Mouse (Mus musculus): ENCODE results near the gene Loxl1.

DNA sequence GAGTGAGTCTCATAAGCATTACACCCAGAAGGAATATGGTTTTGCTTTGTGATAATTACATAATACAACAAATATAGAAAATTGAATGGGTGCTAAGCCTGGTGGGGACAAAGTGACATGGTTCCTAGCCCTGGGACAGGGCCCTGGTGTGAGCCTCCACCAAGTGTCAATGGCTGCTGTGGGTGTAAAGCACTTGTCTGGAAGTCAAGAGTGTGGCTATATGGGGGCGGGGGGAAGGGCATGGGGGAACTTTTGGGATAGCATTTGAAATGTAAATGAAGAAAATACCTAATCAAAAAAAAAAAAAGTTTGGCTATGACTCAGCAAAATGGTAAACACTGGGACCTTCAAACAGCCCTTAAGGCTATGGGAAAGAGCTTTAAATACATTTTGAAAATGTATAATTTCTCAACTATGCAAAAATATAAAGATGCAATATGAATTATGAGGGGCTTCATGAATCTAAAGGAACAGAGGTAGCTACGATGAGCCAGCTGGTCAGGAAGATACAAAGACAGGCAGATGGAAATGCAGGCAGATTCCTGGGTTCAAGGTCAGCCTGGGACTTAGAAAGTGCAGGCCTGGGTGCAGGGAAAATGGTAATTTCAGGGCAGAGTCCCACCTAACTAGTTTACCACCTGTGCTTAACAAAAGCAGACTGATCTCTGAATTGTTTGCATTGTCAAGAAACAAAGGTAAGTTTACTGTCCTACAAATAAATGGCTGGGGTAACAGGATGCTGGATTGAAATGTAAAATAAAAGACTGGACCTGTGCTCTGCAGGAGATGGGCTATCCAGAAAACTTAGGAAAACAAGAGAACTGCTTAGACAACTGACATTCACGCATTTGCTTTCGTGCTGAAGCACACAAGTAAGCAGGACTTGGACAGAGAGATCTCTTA lies 33.9 kb downstream of the Loxl1 start:
- TF ChIP-seq MAFK (IDR thresholded peaks at IDR 0.05; ENCODE audit: insufficient replicate concordance, low read length) (0 out of 2 replicates have a peak, but pooled peaks have one; percentile 18), POLR2A (IDR thresholded peaks at IDR 0.05; ENCODE audit: low read depth, low read length) (no peak), MXI1 (IDR thresholded peaks at IDR 0.05; ENCODE audit: low read depth, low read length) (no peak), BHLHE40 (IDR thresholded peaks at IDR 0.05; ENCODE audit: low read depth, low read length) (no peak), ZNF384 (IDR thresholded peaks at IDR 0.05; ENCODE audit: low read depth, low read length) (peak; percentile 76), MAX (IDR thresholded peaks at IDR 0.05; ENCODE audit: low read length) (no peak)

Measured in CH12.LX (cell line).